10 mouse cellular contexts compared by ENCODE assay signal in genomic region chr2:37788176-37788962, GRCm38 (mm10). TPM values are rescaled to one million over a fixed set of nuclear protein-coding genes. Genes with fewer than 3 reads are reported as not detected.
DNase-seq lines count a peak whose midpoint lies in the region; ATAC-seq lines count a peak whose summit lies in the region.
"Had no signal": no experiment of that assay in that cellular context is flagged by ENCODE, and none has a peak within 500 bp of the region (broad histone marks: within the 10 kb centered on the region; RNA-seq: fewer than 3 reads in every experiment).

No protein-coding gene starts in this region.

- no peaks in the 10 kb centered on the region for H3K9me3 ChIP-seq in hindbrain, embryonic 15.5 days
- no peaks in the 10 kb centered on the region for H3K9me3 ChIP-seq in hindbrain, embryonic 12.5 days (replicated peaks)
- H3K9me3 ChIP-seq in kidney, embryonic 15.5 days (replicated peaks) = no peaks in the 10 kb centered on the region

- 77% methylated on average over 7 of the region's 7 CpGs for WGBS in hindbrain, embryonic 15.5 days
- 68% methylated on average over 7 of the region's 7 CpGs for WGBS in hindbrain, embryonic 12.5 days
- 51% methylated on average over 7 of the region's 7 CpGs for WGBS in kidney, embryonic 15.5 days

- DNase-seq in adipocyte (ENCODE audit: low spot score) = peak; percentile 46
- DNase-seq in cerebellum, adult 9-11 months = peak; percentile 76
- no peak for DNase-seq in thymus, adult 18-20 months
- DNase-seq in layer of hippocampus, postnatal 10 days (ENCODE audit: low spot score in 2 of 2) = no peak
- DNase-seq in frontal cortex, postnatal 36 days (ENCODE audit: low spot score in 2 of 2) = no peak
- DNase-seq: right cerebral cortex, postnatal 25 days had no signal

- H3K27me3 ChIP-seq in hindbrain, embryonic 15.5 days = peaks cover 6% of the 10 kb centered on the region; the same call in 1 of the 2 replicates
- peaks cover 30% of the 10 kb centered on the region for H3K27me3 ChIP-seq in hindbrain, embryonic 12.5 days
- peaks cover 37% of the 10 kb centered on the region for H3K27me3 ChIP-seq in kidney, embryonic 15.5 days

- no peak overlapping the region for H3K9ac ChIP-seq in hindbrain, embryonic 15.5 days
- no peak overlapping the region for H3K9ac ChIP-seq in hindbrain, embryonic 12.5 days
- H3K9ac ChIP-seq in kidney, embryonic 15.5 days = no peak overlapping the region

- H3K36me3 ChIP-seq in hindbrain, embryonic 15.5 days = no peaks in the 10 kb centered on the region
- H3K36me3 ChIP-seq in hindbrain, embryonic 12.5 days = peaks cover 29% of the 10 kb centered on the region
- H3K36me3 ChIP-seq in kidney, embryonic 15.5 days = no peaks in the 10 kb centered on the region

- no peak overlapping the region for H3K4me2 ChIP-seq in hindbrain, embryonic 15.5 days
- H3K4me2 ChIP-seq in hindbrain, embryonic 12.5 days (replicated peaks) = no peak overlapping the region
- H3K4me2 ChIP-seq in kidney, embryonic 15.5 days = no peak overlapping the region

- no peak overlapping the region for H3K27ac ChIP-seq in hindbrain, embryonic 15.5 days (replicated peaks)
- no peak overlapping the region for H3K27ac ChIP-seq in hindbrain, embryonic 12.5 days
- H3K27ac ChIP-seq in kidney, embryonic 15.5 days = peak overlapping the region; percentile 54; the same call in 1 of the 2 replicates

- ATAC-seq in hindbrain, embryonic 15.5 days (ENCODE audit: low FRiP score, low read depth) = peak; percentile 55
- ATAC-seq in hindbrain, embryonic 12.5 days (ENCODE audit: low FRiP score) = no peak
- peak; percentile 7; the same call in 1 of the 2 replicates for ATAC-seq in kidney, embryonic 15.5 days (replicated peaks; ENCODE audit: low FRiP score)

- peaks cover 9% of the 10 kb centered on the region for H3K4me1 ChIP-seq in hindbrain, embryonic 15.5 days (replicated peaks)
- peaks cover 9% of the 10 kb centered on the region; the same call in 1 of the 2 replicates for H3K4me1 ChIP-seq in hindbrain, embryonic 12.5 days
- peaks cover 44% of the 10 kb centered on the region for H3K4me1 ChIP-seq in kidney, embryonic 15.5 days

- no peak overlapping the region for H3K4me3 ChIP-seq in hindbrain, embryonic 15.5 days
- H3K4me3 ChIP-seq in hindbrain, embryonic 12.5 days = no peak overlapping the region
- no peak overlapping the region for H3K4me3 ChIP-seq in kidney, embryonic 15.5 days (replicated peaks)

RNA-seq across cellular contexts. Expression of gene Crb2, which starts 12.3 kb away (rescaled TPM):
- polyA plus RNA-seq in hindbrain, embryonic 15.5 days (2015; fragmentation: Nextera tagmentation; extraction: Ambion mirVana) = 5.1 and 5.9 TPM in 2 replicates
- polyA plus RNA-seq in hindbrain, embryonic 12.5 days (2016; fragmentation: Nextera tagmentation; extraction: Ambion mirVana) = 12.3 and 14.7 TPM in 2 replicates
- polyA plus RNA-seq in kidney, embryonic 15.5 days (2015; fragmentation: Nextera tagmentation; extraction: Ambion mirVana) = 3.4 and 4.1 TPM in 2 replicates
- 1 to 10 TPM; 6.8 to 7.7 TPM for total RNA-seq in layer of hippocampus, postnatal 10 days (2021)
- total RNA-seq: liver, adult 2 months had no signal

Comparison
In these comparisons a context has a peak if more than half of its experiments do, and no peak if none do; other contexts are left out.
1. DNase-seq: peak in adipocyte (single experiment) and cerebellum, adult 9-11 months (single experiment); none in thymus, adult 18-20 months (0 of 2), layer of hippocampus, postnatal 10 days (0 of 2) and frontal cortex, postnatal 36 days (0 of 2).